Mouse (Mus musculus): ENCODE measurements around the gene Soga1. TPM values are rescaled to one million over a fixed set of nuclear protein-coding genes. Genes with fewer than 3 reads are reported as not detected.

Soga1 gene
- total and polyA plus RNA-seq, 2 experiments from 2014 or later: 1.1 to 21.0 TPM

DNA sequence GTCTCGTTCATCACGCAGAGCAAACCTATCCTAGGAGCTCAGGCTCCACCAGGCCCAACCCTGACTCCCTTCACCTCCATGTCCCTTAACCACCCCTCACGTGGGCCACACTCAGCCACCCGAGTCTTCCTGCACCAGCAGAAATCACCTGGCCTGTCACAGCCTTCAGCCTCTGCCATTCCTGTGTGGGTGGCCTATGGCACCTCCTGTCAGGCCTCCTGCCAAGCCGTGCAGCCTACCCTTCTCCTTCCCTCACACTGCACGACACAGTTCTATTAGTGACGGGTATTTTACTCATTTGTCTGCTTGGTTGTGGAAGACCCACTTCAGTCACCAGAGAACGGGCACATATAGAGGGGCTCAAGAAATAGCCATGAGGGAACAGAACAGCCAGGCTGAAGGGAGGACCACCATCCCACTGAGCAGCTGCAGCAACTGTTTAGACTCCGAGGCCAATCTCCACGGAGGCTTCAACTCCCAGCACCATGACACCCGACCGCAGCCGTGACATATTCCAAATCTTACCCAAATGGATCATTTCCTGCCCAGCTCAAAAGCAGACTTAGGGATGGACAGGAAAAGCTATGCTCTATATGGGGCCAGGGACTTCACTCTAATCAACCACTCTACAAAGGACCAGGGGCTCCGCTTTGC lies 10.2 kb downstream of the Soga1 start:
- H3K4me2 ChIP-seq (ENCODE audit: low read depth, low read length): peak overlapping the region; percentile 26; the same call in 1 of the 2 replicates
- 48% methylated on average over 14 of the region's 14 CpGs for WGBS

DNA sequence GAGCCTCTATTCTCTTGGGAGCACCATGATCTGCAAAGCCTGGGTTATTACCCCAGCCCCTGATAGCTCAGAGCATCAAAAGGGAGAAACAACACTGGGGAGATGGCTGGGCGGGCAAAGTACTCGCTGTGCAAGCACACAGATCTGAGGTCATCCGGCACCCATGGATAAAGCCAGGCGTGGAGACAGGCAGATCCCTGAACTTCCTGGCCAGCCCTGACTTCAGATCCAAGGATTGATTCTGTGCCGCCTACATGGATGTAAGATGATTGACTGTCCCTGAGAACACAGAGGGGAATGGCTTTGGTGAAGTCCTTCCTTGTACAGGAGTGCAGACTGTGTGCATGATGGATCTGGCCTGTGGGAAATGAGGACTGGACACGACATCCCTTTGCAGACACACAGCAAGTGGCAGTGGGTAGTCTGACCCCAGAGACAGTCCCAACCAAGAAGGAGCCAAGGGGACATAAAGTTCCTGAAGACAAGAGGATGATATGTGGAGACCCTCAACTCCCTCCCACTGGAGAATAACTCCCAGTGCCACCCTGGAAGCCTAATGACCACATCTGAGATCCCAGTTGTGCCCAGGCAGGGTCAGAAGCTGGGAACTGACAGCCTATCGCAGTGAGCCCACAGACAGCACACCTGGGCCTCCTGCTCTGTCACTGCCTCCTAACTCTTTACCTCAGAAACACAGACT lies 12.2 kb downstream of the Soga1 start:
- H3K4me2 ChIP-seq (ENCODE audit: low read depth, low read length): no peak overlapping the region
- H3K36me3 ChIP-seq (replicated peaks; ENCODE audit: control insufficient read depth, insufficient read depth, low read length): no peaks in the 10 kb centered on the region
- no peak overlapping the region for H3K4me3 ChIP-seq (ENCODE audit: low read depth, low read length)
- no peaks in the 10 kb centered on the region for H3K27me3 ChIP-seq (ENCODE audit: control insufficient read depth, insufficient read depth, low read length)
- TF ChIP-seq EP300 (IDR thresholded peaks at IDR 0.05; ENCODE audit: low read depth): no peak
- TF ChIP-seq CTCF (IDR thresholded peaks at IDR 0.05; ENCODE audit: low read depth): no peak
- no peak for ATAC-seq (ENCODE audit: insufficient read depth, low read depth)
- no peak for DNase-seq (ENCODE audit: low spot score)
- no peaks in the 10 kb centered on the region for H3K9me3 ChIP-seq (replicated peaks; ENCODE audit: control insufficient read depth, low read length)
- peak overlapping the region; percentile 91 for H3K27ac ChIP-seq (ENCODE audit: low read depth)
- 73% methylated on average over 7 of the region's 7 CpGs for WGBS
- peaks cover 84% of the 10 kb centered on the region for H3K4me1 ChIP-seq (ENCODE audit: control insufficient read depth, insufficient read depth)
- no peak overlapping the region for H3K9ac ChIP-seq (replicated peaks; ENCODE audit: low read depth, low read length)

More for the DNA sequence above, 10.2 kb downstream of the Soga1 start:
- H3K4me1 ChIP-seq (ENCODE audit: control insufficient read depth, insufficient read depth): peaks cover 91% of the 10 kb centered on the region
- no peak for ATAC-seq (ENCODE audit: insufficient read depth, low read depth)
- H3K27me3 ChIP-seq (ENCODE audit: control insufficient read depth, insufficient read depth, low read length): no peaks in the 10 kb centered on the region
- H3K9ac ChIP-seq (replicated peaks; ENCODE audit: low read depth, low read length): peak overlapping the region; percentile 36; the same call in 1 of the 2 replicates
- no peak for TF ChIP-seq EP300 (IDR thresholded peaks at IDR 0.05; ENCODE audit: low read depth)
- TF ChIP-seq CTCF (IDR thresholded peaks at IDR 0.05; ENCODE audit: low read depth): no peak
- H3K9me3 ChIP-seq (replicated peaks; ENCODE audit: control insufficient read depth, low read length): no peaks in the 10 kb centered on the region
- H3K4me3 ChIP-seq (ENCODE audit: low read depth, low read length): no peak overlapping the region
- no peak for DNase-seq (ENCODE audit: low spot score)
- peak overlapping the region; percentile 89 for H3K27ac ChIP-seq (ENCODE audit: low read depth)
- peaks cover 6% of the 10 kb centered on the region; the same call in 1 of the 2 replicates for H3K36me3 ChIP-seq (replicated peaks; ENCODE audit: control insufficient read depth, insufficient read depth, low read length)

DNA sequence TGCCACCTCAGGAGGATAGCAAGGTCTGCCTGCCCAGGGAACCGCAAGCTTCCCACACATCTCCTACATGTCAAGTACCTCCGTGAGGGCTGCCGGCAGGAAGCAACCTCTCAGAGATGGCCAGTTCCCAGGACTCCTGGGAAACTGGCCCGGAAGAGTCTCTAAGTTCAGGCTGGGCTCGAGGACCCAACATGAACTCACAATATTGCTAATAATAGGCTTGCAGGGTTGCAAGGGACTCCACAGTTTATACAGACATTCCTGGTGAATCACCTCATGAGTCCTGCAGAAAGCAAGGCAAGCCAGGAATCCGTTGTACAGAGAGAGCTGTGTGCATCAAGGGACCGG lies 13.2 kb downstream of the Soga1 start:
- no peak overlapping the region for H3K4me3 ChIP-seq (ENCODE audit: low read depth, low read length)
- H3K36me3 ChIP-seq (replicated peaks; ENCODE audit: control insufficient read depth, insufficient read depth, low read length): no peaks in the 10 kb centered on the region; the same call in 1 of the 2 replicates
- H3K9ac ChIP-seq (replicated peaks; ENCODE audit: low read depth, low read length): no peak overlapping the region
- H3K27ac ChIP-seq (ENCODE audit: low read depth): peak overlapping the region; percentile 91
- no peaks in the 10 kb centered on the region for H3K9me3 ChIP-seq (replicated peaks; ENCODE audit: control insufficient read depth, low read length)
- H3K4me1 ChIP-seq (ENCODE audit: control insufficient read depth, insufficient read depth): peaks cover 74% of the 10 kb centered on the region
- H3K27me3 ChIP-seq (ENCODE audit: control insufficient read depth, insufficient read depth, low read length): no peaks in the 10 kb centered on the region
- ATAC-seq (ENCODE audit: insufficient read depth, low read depth): peak; percentile 56
- TF ChIP-seq EP300 (IDR thresholded peaks at IDR 0.05; ENCODE audit: low read depth) (0 out of 2 replicates have a peak, but pooled peaks have one; percentile 23), CTCF (IDR thresholded peaks at IDR 0.05; ENCODE audit: low read depth) (no peak)
- H3K4me2 ChIP-seq (ENCODE audit: low read depth, low read length): peak overlapping the region; percentile 26
- DNase-seq (ENCODE audit: low spot score): peak; percentile 82
- 2% methylated on average over 7 of the region's 7 CpGs for WGBS

DNA sequence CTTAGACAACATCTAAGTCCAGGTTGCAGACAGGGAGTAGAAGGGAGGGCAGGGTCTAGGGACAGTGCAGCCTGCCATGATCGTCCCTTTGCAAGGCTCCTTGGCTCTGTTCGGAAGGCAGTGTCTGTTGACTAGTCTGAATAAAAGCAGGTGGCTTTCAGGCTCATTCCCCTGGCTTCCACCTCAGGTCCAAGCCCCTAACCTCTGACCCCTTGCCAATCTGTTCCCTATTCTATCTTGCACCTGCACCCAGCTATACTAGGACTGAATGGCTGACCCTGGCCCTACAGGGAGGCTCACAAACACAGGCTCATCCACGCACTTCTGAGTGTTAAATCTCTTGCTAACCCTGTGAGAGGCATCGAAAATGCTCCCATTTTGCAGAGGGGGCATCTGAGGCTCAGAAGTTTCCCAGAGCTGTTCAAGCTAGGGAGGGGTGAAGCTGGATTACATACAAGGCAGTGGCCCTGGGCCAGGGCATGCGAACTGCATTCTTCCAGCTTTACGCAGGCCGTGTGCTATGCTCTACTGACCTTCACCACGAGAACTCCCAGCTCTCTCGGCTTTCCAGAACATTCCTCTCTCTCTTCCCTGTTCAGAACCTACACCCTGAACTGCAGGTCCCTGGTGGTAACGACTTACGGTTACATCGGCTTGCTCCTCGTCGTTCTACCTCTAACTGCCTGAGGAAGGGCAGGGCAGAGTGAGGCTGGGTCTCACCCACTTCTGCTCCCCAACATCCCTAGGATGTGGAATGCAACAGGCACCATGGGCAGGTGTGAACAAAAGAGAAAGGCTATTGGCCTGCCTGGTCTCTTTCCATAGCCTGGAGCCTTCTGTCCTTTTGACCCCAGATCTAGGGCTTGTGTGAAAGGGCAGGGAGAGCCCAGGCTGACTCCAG lies 13.8 kb downstream of the Soga1 start:
- ATAC-seq (ENCODE audit: insufficient read depth, low read depth): peak; percentile 74
- peak overlapping the region; percentile 91 for H3K27ac ChIP-seq (ENCODE audit: low read depth)
- DNase-seq (ENCODE audit: low spot score): peak; percentile 83
- H3K36me3 ChIP-seq (replicated peaks; ENCODE audit: control insufficient read depth, insufficient read depth, low read length): peaks cover 3% of the 10 kb centered on the region
- no peaks in the 10 kb centered on the region for H3K27me3 ChIP-seq (ENCODE audit: control insufficient read depth, insufficient read depth, low read length)
- no peaks in the 10 kb centered on the region for H3K9me3 ChIP-seq (replicated peaks; ENCODE audit: control insufficient read depth, low read length)
- no peak overlapping the region for H3K4me3 ChIP-seq (ENCODE audit: low read depth, low read length)
- WGBS: 45% methylated on average over 14 of the region's 14 CpGs
- H3K4me2 ChIP-seq (ENCODE audit: low read depth, low read length): peak overlapping the region; percentile 26
- peaks cover 68% of the 10 kb centered on the region for H3K4me1 ChIP-seq (ENCODE audit: control insufficient read depth, insufficient read depth)
- no peak overlapping the region for H3K9ac ChIP-seq (replicated peaks; ENCODE audit: low read depth, low read length)
- TF ChIP-seq CTCF (IDR thresholded peaks at IDR 0.05; ENCODE audit: low read depth) (no peak), EP300 (IDR thresholded peaks at IDR 0.05; ENCODE audit: low read depth) (no peak)

DNA sequence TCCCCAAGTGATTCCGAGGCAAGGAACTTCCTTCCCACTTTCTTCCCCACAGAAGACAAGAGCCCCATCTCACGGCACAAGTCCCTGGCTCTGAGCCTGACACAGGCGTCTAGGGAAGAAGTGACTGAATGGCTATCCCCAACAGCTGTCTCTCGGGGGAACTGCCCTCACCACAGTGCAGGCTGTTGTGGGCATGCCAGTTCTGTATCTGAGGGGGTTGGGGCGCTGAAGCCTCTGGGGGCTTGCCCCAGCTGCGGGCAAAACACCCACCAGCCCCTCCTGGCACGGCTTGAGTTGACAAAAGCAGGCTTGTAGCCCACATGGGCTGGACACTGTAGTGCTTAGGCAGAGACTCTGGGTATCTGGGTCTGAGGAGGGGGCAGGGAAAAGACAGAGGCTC lies 14.9 kb downstream of the Soga1 start:
- WGBS: 52% methylated on average over 7 of the region's 7 CpGs
- TF ChIP-seq CTCF (IDR thresholded peaks at IDR 0.05; ENCODE audit: low read depth) (no peak), EP300 (IDR thresholded peaks at IDR 0.05; ENCODE audit: low read depth) (no peak)
- H3K36me3 ChIP-seq (replicated peaks; ENCODE audit: control insufficient read depth, insufficient read depth, low read length): peaks cover 14% of the 10 kb centered on the region
- H3K4me2 ChIP-seq (ENCODE audit: low read depth, low read length): no peak overlapping the region
- peaks cover 57% of the 10 kb centered on the region for H3K4me1 ChIP-seq (ENCODE audit: control insufficient read depth, insufficient read depth)
- no peak overlapping the region for H3K4me3 ChIP-seq (ENCODE audit: low read depth, low read length)
- H3K9me3 ChIP-seq (replicated peaks; ENCODE audit: control insufficient read depth, low read length): no peaks in the 10 kb centered on the region
- peak overlapping the region; percentile 91 for H3K27ac ChIP-seq (ENCODE audit: low read depth)
- ATAC-seq (ENCODE audit: insufficient read depth, low read depth) (no peak), DNase-seq (ENCODE audit: low spot score) (no peak)
- no peaks in the 10 kb centered on the region for H3K27me3 ChIP-seq (ENCODE audit: control insufficient read depth, insufficient read depth, low read length)
- H3K9ac ChIP-seq (replicated peaks; ENCODE audit: low read depth, low read length): no peak overlapping the region
